Mouse (Mus musculus): ENCODE results near the gene Gimap9. TPM values are rescaled to one million over a fixed set of nuclear protein-coding genes. Genes with fewer than 3 reads are reported as not detected.

Gene Gimap9
- polyA plus RNA-seq, 1 experiment from 2014 or later, result 2.2 TPM

DNA sequence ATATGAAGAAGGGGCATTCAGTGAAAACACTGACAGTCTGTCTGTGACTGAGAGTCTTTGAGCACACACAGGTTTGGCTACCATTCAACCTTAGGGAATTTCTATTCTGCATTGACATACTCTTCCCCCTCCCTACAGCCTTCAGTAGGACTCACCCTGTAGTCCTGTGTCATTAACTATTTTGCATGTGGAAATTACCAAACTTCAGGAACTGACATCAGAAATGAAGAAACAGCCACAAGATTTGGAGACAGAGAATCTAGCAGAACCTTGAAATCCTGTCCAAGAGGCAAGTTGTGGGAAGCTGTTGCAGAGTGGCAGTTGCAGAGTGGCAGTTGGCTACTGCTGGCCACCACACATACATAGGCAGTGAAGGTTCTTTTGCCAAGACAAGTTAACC is 7.9 kb upstream of the Gimap9 start:
- Histone ChIP-seq H3K4me3 (no peak overlapping the region), H3K27me3 (replicated peaks) (no peaks in the 10 kb centered on the region), H3K9ac (no peak overlapping the region), H3K4me2 (replicated peaks) (no peak overlapping the region), H3K27ac (no peak overlapping the region), H3K36me3 (no peaks in the 10 kb centered on the region), H3K9me3 (no peaks in the 10 kb centered on the region), H3K4me1 (no peaks in the 10 kb centered on the region)
- no peak for ATAC-seq (ENCODE audit: low FRiP score, low read depth)

DNA sequence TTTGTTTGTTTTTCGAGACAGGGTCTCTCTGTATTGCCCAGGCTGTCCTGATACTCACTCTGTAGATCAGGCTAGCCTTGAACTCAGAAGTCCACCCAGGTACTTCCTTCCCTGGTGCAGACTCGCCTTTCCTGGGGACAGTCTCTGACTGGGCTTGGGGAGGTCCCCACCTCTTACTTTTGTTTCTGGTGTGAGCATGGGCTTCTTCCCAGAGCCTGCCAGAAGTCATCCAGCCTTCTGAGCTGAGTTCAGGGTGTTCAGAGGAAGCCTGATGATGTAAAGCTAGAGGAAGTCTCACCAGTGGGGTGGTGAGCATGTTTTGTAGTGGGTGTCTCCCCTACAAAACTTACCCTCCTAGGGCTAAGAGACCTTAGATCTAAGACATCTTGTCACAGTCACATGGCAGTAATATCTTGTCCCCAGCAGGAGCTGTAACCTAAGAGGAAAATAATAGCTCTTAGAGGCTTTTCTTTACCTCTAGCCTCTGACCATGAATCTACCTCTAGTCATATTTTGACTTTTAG is 6.4 kb upstream of the Gimap9 start:
- no peaks in the 10 kb centered on the region for H3K36me3 ChIP-seq
- no peaks in the 10 kb centered on the region for H3K9me3 ChIP-seq
- H3K9ac ChIP-seq, result no peak overlapping the region
- no peaks in the 10 kb centered on the region for H3K4me1 ChIP-seq
- 74% methylated on average over 2 of the region's 2 CpGs for WGBS
- no peak for ATAC-seq (ENCODE audit: low FRiP score, low read depth)
- no peaks in the 10 kb centered on the region for H3K27me3 ChIP-seq (replicated peaks)
- no peak overlapping the region for H3K4me3 ChIP-seq
- no peak overlapping the region for H3K27ac ChIP-seq
- H3K4me2 ChIP-seq (replicated peaks), result no peak overlapping the region

DNA sequence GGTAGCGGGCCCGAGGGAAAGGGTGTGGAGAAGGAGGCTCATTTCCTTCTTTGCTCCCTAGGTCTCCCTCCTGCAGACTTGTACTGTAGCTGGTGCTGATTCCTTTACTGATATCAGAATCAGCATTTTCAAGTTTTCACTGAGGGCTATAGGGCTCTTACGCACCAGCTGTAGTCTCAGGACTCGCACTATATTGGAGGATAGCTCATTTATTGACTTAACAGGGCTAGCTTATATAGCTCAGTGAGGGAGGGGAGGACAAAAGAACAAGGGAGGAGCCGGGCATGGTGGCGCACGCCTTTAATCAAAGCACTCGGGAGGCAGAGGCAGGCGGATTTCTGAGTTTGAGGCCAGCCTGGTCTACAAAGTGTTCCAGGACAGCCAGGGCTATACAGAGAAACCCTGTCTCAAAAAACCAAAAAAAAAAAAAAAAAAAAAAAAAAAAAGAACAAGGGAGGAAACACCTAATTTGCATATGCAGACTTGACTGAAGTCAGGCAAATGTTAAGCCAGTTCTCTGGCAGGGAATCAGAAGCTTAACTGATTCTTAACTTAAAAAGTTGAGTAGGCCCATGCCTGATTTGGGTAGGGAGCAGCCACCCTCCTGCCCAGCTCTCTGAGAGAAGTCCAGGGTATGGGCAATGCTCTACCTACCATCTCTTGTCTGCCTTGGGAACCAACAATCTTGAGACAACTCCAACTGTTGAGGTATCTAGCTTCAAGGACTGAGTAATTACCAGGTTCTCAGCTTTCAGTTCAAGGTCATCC is 1.5 kb upstream of the Gimap9 start:
- Histone ChIP-seq H3K9ac (no peak overlapping the region), H3K27ac (no peak overlapping the region), H3K4me2 (replicated peaks) (no peak overlapping the region), H3K4me1 (no peaks in the 10 kb centered on the region), H3K9me3 (no peaks in the 10 kb centered on the region), H3K27me3 (replicated peaks) (no peaks in the 10 kb centered on the region), H3K36me3 (no peaks in the 10 kb centered on the region), H3K4me3 (no peak overlapping the region)
- ATAC-seq (ENCODE audit: low FRiP score, low read depth), result no peak
- WGBS, result 92% methylated on average over 9 of the region's 9 CpGs

DNA sequence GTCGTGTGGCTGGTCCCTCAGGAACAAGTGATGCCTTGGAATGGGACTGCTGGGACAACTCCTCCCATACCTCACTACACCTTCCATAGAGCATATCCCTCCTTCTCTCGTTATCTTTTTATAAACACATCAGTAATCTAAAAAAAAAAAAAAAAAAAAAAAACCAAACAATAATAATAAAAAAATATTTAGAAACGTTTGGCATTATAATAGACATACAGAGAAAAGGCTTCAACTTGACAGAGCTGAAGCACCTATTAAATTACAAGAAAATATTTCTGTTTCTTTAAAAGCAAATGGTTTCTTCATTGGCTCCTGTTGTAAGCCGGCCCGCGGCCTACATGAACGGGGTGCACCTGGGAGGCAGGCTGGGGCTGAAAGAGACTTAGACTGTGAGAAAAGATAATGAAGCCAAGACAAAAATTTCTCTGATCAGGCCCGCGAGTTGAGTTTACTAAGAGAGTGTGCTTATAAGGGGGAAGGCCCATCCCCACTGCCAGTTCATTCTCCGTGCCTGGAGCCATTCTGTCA is 464 bp upstream of the Gimap9 start:
- no peak overlapping the region for H3K9ac ChIP-seq
- no peak overlapping the region for H3K27ac ChIP-seq
- no peak overlapping the region for H3K4me3 ChIP-seq
- WGBS, result 54% methylated on average over 10 of the region's 10 CpGs
- ATAC-seq (ENCODE audit: low FRiP score, low read depth), result no peak
- H3K36me3 ChIP-seq, result no peaks in the 10 kb centered on the region
- H3K4me2 ChIP-seq (replicated peaks), result peak overlapping the region; percentile 18; the same call in 1 of the 2 replicates
- no peaks in the 10 kb centered on the region for H3K4me1 ChIP-seq
- H3K9me3 ChIP-seq, result no peaks in the 10 kb centered on the region
- H3K27me3 ChIP-seq (replicated peaks), result no peaks in the 10 kb centered on the region

- no peaks in the 10 kb centered on the region for H3K4me1 ChIP-seq
- H3K9ac ChIP-seq, result no peak overlapping the region
- WGBS, result 86% methylated on average over 5 of the region's 5 CpGs
- no peaks in the 10 kb centered on the region for H3K36me3 ChIP-seq
- ATAC-seq (ENCODE audit: low FRiP score, low read depth), result no peak
- no peak overlapping the region for H3K4me3 ChIP-seq
- H3K9me3 ChIP-seq, result no peaks in the 10 kb centered on the region
- no peak overlapping the region for H3K27ac ChIP-seq
- no peak overlapping the region for H3K4me2 ChIP-seq (replicated peaks)
- no peaks in the 10 kb centered on the region for H3K27me3 ChIP-seq (replicated peaks)
These were observed 1.0 kb downstream of the Gimap9 start for GRCm38 (mm10) chr6:48676860-48677415.

- Histone ChIP-seq H3K27ac (no peak overlapping the region), H3K4me2 (replicated peaks) (no peak overlapping the region), H3K4me3 (no peak overlapping the region), H3K9me3 (no peaks in the 10 kb centered on the region), H3K27me3 (replicated peaks) (no peaks in the 10 kb centered on the region), H3K36me3 (no peaks in the 10 kb centered on the region), H3K9ac (no peak overlapping the region), H3K4me1 (no peaks in the 10 kb centered on the region)
- WGBS, result 90% methylated on average over 17 of the region's 17 CpGs
- no peak for ATAC-seq (ENCODE audit: low FRiP score, low read depth)
These were observed 1.8 kb downstream of the Gimap9 start for GRCm38 (mm10) chr6:48677492-48678345.

GRCm38 (mm10) chr6:48678391-48678790 is 2.5 kb downstream of the Gimap9 start:
- Histone ChIP-seq H3K27ac (no peak overlapping the region), H3K9me3 (no peaks in the 10 kb centered on the region), H3K27me3 (replicated peaks) (no peaks in the 10 kb centered on the region), H3K4me2 (replicated peaks) (no peak overlapping the region), H3K4me3 (no peak overlapping the region), H3K4me1 (no peaks in the 10 kb centered on the region), H3K9ac (no peak overlapping the region), H3K36me3 (no peaks in the 10 kb centered on the region)
- WGBS, result 89% methylated on average over 4 of the region's 4 CpGs
- ATAC-seq (ENCODE audit: low FRiP score, low read depth), result no peak

- no peak overlapping the region for H3K27ac ChIP-seq
- ATAC-seq (ENCODE audit: low FRiP score, low read depth), result no peak
- no peak overlapping the region for H3K9ac ChIP-seq
- H3K4me1 ChIP-seq, result no peaks in the 10 kb centered on the region
- H3K4me2 ChIP-seq (replicated peaks), result no peak overlapping the region
- H3K27me3 ChIP-seq (replicated peaks), result no peaks in the 10 kb centered on the region
- no peaks in the 10 kb centered on the region for H3K9me3 ChIP-seq
- no peaks in the 10 kb centered on the region for H3K36me3 ChIP-seq
- no peak overlapping the region for H3K4me3 ChIP-seq
- 85% methylated on average over 6 of the region's 6 CpGs for WGBS
These were observed 3.8 kb downstream of the Gimap9 start for GRCm38 (mm10) chr6:48679701-48680100.

DNA sequence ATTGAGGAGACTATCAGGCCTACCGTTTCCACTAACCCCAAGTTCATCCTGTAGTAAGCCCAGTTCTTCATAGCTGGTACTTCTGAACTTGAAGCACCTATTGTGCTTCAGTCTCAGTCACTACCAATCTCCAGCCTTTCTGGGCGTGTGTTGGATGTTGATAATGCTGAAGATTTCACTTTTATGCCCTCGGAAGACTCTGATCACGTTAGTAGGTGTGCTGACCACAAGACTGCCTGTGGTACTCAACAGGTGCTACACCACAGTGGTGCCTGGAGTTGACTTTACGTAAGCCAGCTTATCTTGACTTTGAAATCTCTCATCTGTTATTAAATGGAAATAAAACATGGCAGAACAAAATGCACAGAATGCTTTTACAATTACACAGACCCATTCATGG is 4.5 kb downstream of the Gimap9 start:
- Histone ChIP-seq H3K27ac (no peak overlapping the region), H3K9ac (no peak overlapping the region), H3K27me3 (replicated peaks) (no peaks in the 10 kb centered on the region), H3K4me3 (no peak overlapping the region), H3K4me2 (replicated peaks) (no peak overlapping the region), H3K4me1 (no peaks in the 10 kb centered on the region), H3K36me3 (no peaks in the 10 kb centered on the region), H3K9me3 (no peaks in the 10 kb centered on the region)
- 82% methylated on average over 5 of the region's 5 CpGs for WGBS
- ATAC-seq (ENCODE audit: low FRiP score, low read depth), result no peak

GRCm38 (mm10) chr6:48681472-48682090 is 5.7 kb downstream of the Gimap9 start:
- 81% methylated on average over 3 of the region's 3 CpGs for WGBS
- Histone ChIP-seq H3K9ac (no peak overlapping the region), H3K4me2 (replicated peaks) (no peak overlapping the region), H3K4me3 (no peak overlapping the region), H3K4me1 (no peaks in the 10 kb centered on the region), H3K27ac (no peak overlapping the region), H3K9me3 (no peaks in the 10 kb centered on the region), H3K36me3 (no peaks in the 10 kb centered on the region), H3K27me3 (replicated peaks) (no peaks in the 10 kb centered on the region)
- no peak for ATAC-seq (ENCODE audit: low FRiP score, low read depth)

- Histone ChIP-seq H3K9ac (no peak overlapping the region), H3K4me1 (no peaks in the 10 kb centered on the region), H3K36me3 (no peaks in the 10 kb centered on the region), H3K4me3 (no peak overlapping the region), H3K9me3 (no peaks in the 10 kb centered on the region), H3K27ac (no peak overlapping the region), H3K4me2 (replicated peaks) (no peak overlapping the region), H3K27me3 (replicated peaks) (no peaks in the 10 kb centered on the region)
- WGBS, result 86% methylated on average over 4 of the region's 4 CpGs
- no peak for ATAC-seq (ENCODE audit: low FRiP score, low read depth)
These were observed 6.3 kb downstream of the Gimap9 start for GRCm38 (mm10) chr6:48682271-48682670.

Measured in neural tube, embryonic 12.5 days (tissue).